Mouse (Mus musculus) limb, embryonic 12.5 days (tissue): ENCODE measurements around the gene Aggf1. TPM values are rescaled to one million over a fixed set of nuclear protein-coding genes. Genes with fewer than 3 reads are reported as not detected.

ENCODE experiments used
- ATAC-seq: fragments of 200-750 bp; cut with Nextera tagmentation; 2 replicates; pipeline ENCODE4 v1.8.0; 2017; ENCODE audit warnings: low read depth, moderate TSS enrichment; ENCODE audit not compliant: insufficient number of reproducible peaks, insufficient read depth, low FRiP score, low TSS enrichment
- H3K27ac ChIP-seq: fragments of 300-500 bp; sonication (generic); 2 replicates; pipeline ENCODE4 v1.5.1; 2016; ENCODE audit warnings: mild to moderate bottlenecking, moderate library complexity
- H3K27me3 ChIP-seq: fragments of 300-500 bp; sonication (generic); 2 replicates; pipeline ENCODE4 v1.6.1; 2016; ENCODE audit warnings: mild to moderate bottlenecking, moderate library complexity
- H3K36me3 ChIP-seq: fragments of 300-500 bp; sonication (generic); 2 replicates; pipeline ENCODE4 v1.6.1; 2016; ENCODE audit warnings: mild to moderate bottlenecking, moderate library complexity
- H3K4me1 ChIP-seq: fragments of 300-500 bp; sonication (generic); replicated peaks from 2 replicates; pipeline ENCODE4 v1.6.1; 2016
- H3K4me2 ChIP-seq: fragments of 300-500 bp; sonication (generic); 2 replicates; pipeline ENCODE4 v1.6.1; 2016; ENCODE audit warnings: mild to moderate bottlenecking, moderate library complexity
- H3K4me3 ChIP-seq: fragments of 300-500 bp; sonication (generic); replicated peaks from 2 replicates; pipeline ENCODE4 v1.5.1; 2016; ENCODE audit warnings: mild to moderate bottlenecking
- H3K9ac ChIP-seq: fragments of 300-500 bp; sonication (generic); replicated peaks from 2 replicates; pipeline ENCODE4 v1.6.1; 2016; ENCODE audit warnings: mild to moderate bottlenecking, moderate library complexity
- H3K9me3 ChIP-seq: fragments of 300-500 bp; sonication (generic); 2 replicates; pipeline ENCODE4 v1.6.1; 2016; ENCODE audit warnings: mild to moderate bottlenecking, moderate library complexity
- WGBS: fragments of 180-500 bp; shearing (Covaris S2); methylation state at CpG from one replicate; pipeline ENCODE4 v1.1.7; 2016; 5-methylcytosine and 5-hydroxymethylcytosine counted together
- polyA plus RNA-seq: library from polyadenylated mRNA; unstranded; fragments of >200 nt; fragmentation: Nextera tagmentation; extraction: Ambion mirVana; gene quantifications from 2 replicates; pipeline ENCODE4 v1.2.1, GENCODE M21; 2016

Gene Aggf1
- polyA plus RNA-seq, 1 experiment from 2014 or later = 45.8 TPM

DNA sequence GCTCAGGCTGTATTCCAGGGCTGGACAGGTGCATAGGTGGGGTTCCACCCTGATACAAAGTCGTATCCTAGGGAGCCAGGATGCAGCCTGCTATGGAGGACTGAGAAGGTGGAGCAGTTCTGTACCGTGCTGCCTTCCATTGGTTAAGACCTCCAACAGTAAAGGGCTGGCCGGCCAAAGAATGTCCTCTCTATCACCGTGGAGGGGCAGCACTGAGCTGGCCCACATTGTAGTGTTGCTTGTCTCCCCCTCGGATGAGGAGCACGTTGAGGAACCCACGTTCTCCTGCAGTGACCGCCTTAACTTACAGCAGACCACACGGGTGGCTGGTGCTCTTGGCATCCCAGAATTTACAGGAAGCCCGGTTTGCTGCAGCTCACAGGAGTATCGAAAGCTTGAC lies 44.6 kb downstream of the Aggf1 start:
- peaks cover 27% of the 10 kb centered on the region for H3K4me1 ChIP-seq
- 54% methylated on average over 11 of the region's 11 CpGs for WGBS
- ATAC-seq = no peak
- peaks cover 4% of the 10 kb centered on the region; the same call in 1 of the 2 replicates for H3K9me3 ChIP-seq
- no peak overlapping the region for H3K9ac ChIP-seq
- no peaks in the 10 kb centered on the region for H3K27me3 ChIP-seq
- peaks cover 30% of the 10 kb centered on the region; the same call in 1 of the 2 replicates for H3K36me3 ChIP-seq
- no peak overlapping the region for H3K27ac ChIP-seq
- H3K4me2 ChIP-seq = no peak overlapping the region
- H3K4me3 ChIP-seq = no peak overlapping the region

GRCm38 (mm10) chr13:95328767-95329166 lies 46.4 kb downstream of the Aggf1 start:
- no peak overlapping the region for H3K4me3 ChIP-seq
- peaks cover 15% of the 10 kb centered on the region; the same call in 1 of the 2 replicates for H3K36me3 ChIP-seq
- ATAC-seq = no peak
- WGBS = 89% methylated on average over 11 of the region's 11 CpGs
- peaks cover 27% of the 10 kb centered on the region for H3K4me1 ChIP-seq
- no peaks in the 10 kb centered on the region for H3K27me3 ChIP-seq
- no peak overlapping the region for H3K27ac ChIP-seq
- no peak overlapping the region for H3K9ac ChIP-seq
- H3K4me2 ChIP-seq = no peak overlapping the region
- H3K9me3 ChIP-seq = peaks cover 4% of the 10 kb centered on the region; the same call in 1 of the 2 replicates

GRCm38 (mm10) chr13:95327345-95327741 lies 47.8 kb downstream of the Aggf1 start:
- 4% methylated on average over 5 of the region's 5 CpGs for WGBS
- Histone ChIP-seq H3K27ac (peak overlapping the region; percentile 100), H3K36me3 (peaks cover 12% of the 10 kb centered on the region; the same call in 1 of the 2 replicates), H3K4me3 (peak overlapping the region; percentile 81), H3K4me1 (peaks cover 27% of the 10 kb centered on the region), H3K9me3 (no peaks in the 10 kb centered on the region), H3K4me2 (peak overlapping the region; percentile 82), H3K9ac (peak overlapping the region; percentile 99), H3K27me3 (no peaks in the 10 kb centered on the region)
- ATAC-seq = no peak

GRCm38 (mm10) chr13:95326611-95327344 lies 48.4 kb downstream of the Aggf1 start:
- Histone ChIP-seq H3K4me1 (peaks cover 27% of the 10 kb centered on the region), H3K27me3 (no peaks in the 10 kb centered on the region), H3K36me3 (peaks cover 12% of the 10 kb centered on the region; the same call in 1 of the 2 replicates), H3K9ac (peak overlapping the region; percentile 99), H3K4me2 (peak overlapping the region; percentile 82), H3K27ac (peak overlapping the region; percentile 100), H3K9me3 (no peaks in the 10 kb centered on the region), H3K4me3 (peak overlapping the region; percentile 81)
- ATAC-seq = peak; percentile 34; the same call in 1 of the 2 replicates
- 2% methylated on average over 21 of the region's 21 CpGs for WGBS

- Histone ChIP-seq H3K27me3 (no peaks in the 10 kb centered on the region), H3K4me1 (peaks cover 27% of the 10 kb centered on the region), H3K36me3 (peaks cover 7% of the 10 kb centered on the region; the same call in 1 of the 2 replicates), H3K4me2 (peak overlapping the region; percentile 82), H3K9ac (peak overlapping the region; percentile 99), H3K27ac (peak overlapping the region; percentile 100), H3K9me3 (no peaks in the 10 kb centered on the region), H3K4me3 (peak overlapping the region; percentile 81)
- ATAC-seq = no peak
- 4% methylated on average over 5 of the region's 5 CpGs for WGBS
These were observed 49.1 kb downstream of the Aggf1 start for GRCm38 (mm10) chr13:95325907-95326550.

- H3K27ac ChIP-seq = peak overlapping the region; percentile 100
- peak overlapping the region; percentile 99 for H3K9ac ChIP-seq
- no peaks in the 10 kb centered on the region for H3K9me3 ChIP-seq
- no peaks in the 10 kb centered on the region for H3K27me3 ChIP-seq
- H3K4me1 ChIP-seq = peaks cover 33% of the 10 kb centered on the region
- H3K4me2 ChIP-seq = peak overlapping the region; percentile 82
- peak; percentile 65 for ATAC-seq
- peak overlapping the region; percentile 81 for H3K4me3 ChIP-seq
- peaks cover 7% of the 10 kb centered on the region; the same call in 1 of the 2 replicates for H3K36me3 ChIP-seq
- 1% methylated on average over 63 of the region's 63 CpGs for WGBS
These were observed 49.9 kb downstream of the Aggf1 start for GRCm38 (mm10) chr13:95325080-95325906.

DNA sequence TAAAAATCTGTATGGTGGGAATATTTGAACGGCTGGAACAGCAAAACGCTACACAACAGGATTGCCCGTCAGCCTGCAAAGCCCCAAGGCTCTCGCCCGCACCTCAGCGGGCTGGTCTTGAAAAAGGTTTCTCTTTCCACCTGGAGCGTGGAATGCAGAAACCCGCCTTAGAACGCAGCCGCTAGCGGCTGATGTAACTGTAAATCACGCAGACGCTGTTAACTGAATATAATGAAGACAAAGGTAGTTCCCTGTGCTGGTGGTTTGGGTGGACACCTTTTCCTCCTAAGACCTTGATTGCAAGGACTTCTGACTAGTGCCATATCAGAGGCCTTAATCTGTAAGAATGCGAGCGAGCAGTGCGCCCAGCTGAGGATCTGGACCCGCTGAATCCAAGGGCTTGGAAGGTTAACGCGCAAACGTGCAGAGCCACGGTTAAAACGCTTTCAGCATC lies 50.5 kb downstream of the Aggf1 start:
- peaks cover 7% of the 10 kb centered on the region; the same call in 1 of the 2 replicates for H3K36me3 ChIP-seq
- H3K4me1 ChIP-seq = peaks cover 36% of the 10 kb centered on the region
- WGBS = under 1% methylated on average over 22 of the region's 22 CpGs
- H3K4me3 ChIP-seq = peak overlapping the region; percentile 81
- H3K27me3 ChIP-seq = no peaks in the 10 kb centered on the region
- peak overlapping the region; percentile 99 for H3K9ac ChIP-seq
- ATAC-seq = 0 out of 2 replicates have a peak, but pooled peaks have one; percentile 2
- peak overlapping the region; percentile 100 for H3K27ac ChIP-seq
- no peaks in the 10 kb centered on the region for H3K9me3 ChIP-seq
- H3K4me2 ChIP-seq = peak overlapping the region; percentile 82

GRCm38 (mm10) chr13:95323950-95324625 lies 51.1 kb downstream of the Aggf1 start:
- WGBS = 24% methylated on average over 15 of the region's 15 CpGs
- H3K4me2 ChIP-seq = peak overlapping the region; percentile 82
- peak overlapping the region; percentile 100 for H3K27ac ChIP-seq
- H3K9ac ChIP-seq = peak overlapping the region; percentile 99
- H3K9me3 ChIP-seq = no peaks in the 10 kb centered on the region
- H3K36me3 ChIP-seq = peaks cover 7% of the 10 kb centered on the region; the same call in 1 of the 2 replicates
- ATAC-seq = no peak
- H3K27me3 ChIP-seq = no peaks in the 10 kb centered on the region
- peak overlapping the region; percentile 81 for H3K4me3 ChIP-seq
- peaks cover 35% of the 10 kb centered on the region for H3K4me1 ChIP-seq

GRCm38 (mm10) chr13:95323400-95323799 lies 51.8 kb downstream of the Aggf1 start, which contains the start of gene Zbed3:
Gene Zbed3, plus strand, starts transcription at chr13:95323612.
- no peaks in the 10 kb centered on the region for H3K9me3 ChIP-seq
- peak within 1 kb of the TSS; percentile 99 for H3K9ac ChIP-seq
- H3K27ac ChIP-seq = peak within 1 kb of the TSS; percentile 100
- H3K4me2 ChIP-seq = peak within 1 kb of the TSS; percentile 82
- H3K36me3 ChIP-seq = no peaks in the 10 kb centered on the region
- ATAC-seq = no peak
- peak within 1 kb of the TSS; percentile 81 for H3K4me3 ChIP-seq
- WGBS = 93% methylated on average over 6 of the region's 6 CpGs
- H3K4me1 ChIP-seq = peaks cover 28% of the 10 kb centered on the region
- no peaks in the 10 kb centered on the region for H3K27me3 ChIP-seq

GRCm38 (mm10) chr13:95320451-95320850 lies 54.7 kb downstream of the Aggf1 start:
- 0 out of 2 replicates have a peak overlapping the region, but pooled peaks have one; percentile 29 for H3K27ac ChIP-seq

More at GRCm38 (mm10) chr13:95320451-95320850, 54.7 kb downstream of the Aggf1 start:
- Histone ChIP-seq H3K4me3 (no peak overlapping the region), H3K9me3 (no peaks in the 10 kb centered on the region), H3K4me1 (peaks cover 9% of the 10 kb centered on the region), H3K4me2 (no peak overlapping the region), H3K9ac (no peak overlapping the region), H3K27me3 (no peaks in the 10 kb centered on the region), H3K36me3 (no peaks in the 10 kb centered on the region)
- no peak for ATAC-seq
- WGBS = 9% methylated on average over 4 of the region's 4 CpGs
